Mouse (Mus musculus) stomach, postnatal 0 days (tissue): Measurements from ENCODE around the gene Ttc7.

Experiments
- CTCF ChIP-seq: IDR thresholded peaks from 2 replicates; pipeline ENCODE4 v1.5.1; 2016; ENCODE audit warnings: antibody characterized with exemption, low read depth, mild to moderate bottlenecking, moderate library complexity
- EP300 ChIP-seq: optimal IDR thresholded peaks from 2 replicates; pipeline ENCODE3; 2016; ENCODE audit warnings: antibody characterized with exemption

DNA sequence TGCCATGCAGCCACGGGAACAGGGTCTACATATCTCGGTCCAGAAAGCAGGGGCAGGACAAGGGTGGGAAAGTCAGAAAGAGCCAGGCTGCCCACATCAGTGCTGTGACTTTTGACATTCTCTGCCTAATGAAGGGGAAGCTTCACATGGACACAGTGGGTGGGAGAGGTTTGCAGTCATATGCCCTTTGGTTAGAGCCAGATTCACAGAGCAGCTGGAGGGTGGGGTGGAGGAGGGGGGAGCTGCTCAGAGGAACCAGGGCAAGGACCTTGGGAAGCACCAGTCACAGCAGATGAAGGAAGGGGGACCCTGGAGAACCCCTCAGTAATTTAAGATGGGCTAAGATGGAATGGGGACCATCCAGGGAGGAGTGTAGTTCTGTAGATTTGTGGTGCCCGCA is 103.1 kb downstream of the Ttc7 start:
- no peak for TF ChIP-seq EP300
- no peak for TF ChIP-seq CTCF
